Comparison of ENCODE assay signal across 1 mouse cellular context in the genomic region with DNA sequence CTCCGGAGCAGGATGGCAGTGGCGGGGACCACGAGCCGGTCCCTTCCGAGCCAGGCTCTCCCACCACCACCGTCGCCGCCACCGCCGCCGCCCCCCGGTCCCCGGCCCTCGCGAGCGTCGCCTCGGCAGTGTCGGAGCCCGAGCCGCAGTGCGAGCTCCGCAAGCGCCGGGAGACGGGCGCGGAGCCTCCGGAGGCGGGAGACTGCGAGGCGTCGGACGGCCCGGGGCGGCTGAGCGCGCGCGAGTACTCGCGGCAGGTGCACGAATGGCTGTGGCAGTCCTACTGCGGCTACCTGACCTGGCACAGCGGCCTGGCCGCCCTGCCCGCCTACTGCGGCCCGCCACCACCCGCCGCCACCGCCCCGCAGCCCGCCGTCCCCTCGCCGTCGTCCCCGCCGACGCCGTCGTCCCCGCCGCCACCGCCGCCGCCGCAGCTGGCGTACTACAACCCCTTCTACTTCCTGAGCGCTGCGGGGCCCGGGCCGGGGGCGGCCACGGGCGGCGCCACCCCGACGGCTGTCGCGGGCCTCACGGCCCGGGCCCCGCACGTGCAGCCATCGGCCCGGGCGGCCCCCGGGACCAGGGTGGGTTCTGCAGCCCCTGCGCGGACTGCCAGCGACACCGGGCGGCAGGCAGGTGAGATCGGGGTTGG.
A peak's percentile ranks its signal among the peaks of the same experiment; 100 is the strongest.
TF ChIP-seq lines count a peak whose summit lies in the region.

No protein-coding gene starts in this region.

TF ChIP-seq in MEL, 35 proteins besides CTCF, POLR2A, EP300 and RAD21:
- 0 out of 2 replicates have a peak, but pooled peaks have one; percentile 17 for TF ChIP-seq BHLHE40 (IDR thresholded peaks at IDR 0.05; ENCODE audit: borderline replicate concordance, low read depth, low read length)
- peak; percentile 2; the same call in 1 of the 2 replicates for TF ChIP-seq SIN3A (IDR thresholded peaks at IDR 0.05; ENCODE audit: low read length)
- TF ChIP-seq TCF12 (IDR thresholded peaks at IDR 0.05; ENCODE audit: low read depth, low read length) = no peak
TF ChIP-seq in MEL: peak in this region for 2.
